Mouse (Mus musculus) olfactory bulb, adult 2 months (tissue): ENCODE results near the gene Cnfn.

Experiments
- CTCF ChIP-seq: fragments of 200-500 bp; IDR thresholded peaks from 2 replicates; pipeline ENCODE4 v1.5.1; 2012; ENCODE audit warnings: low read depth, mild to moderate bottlenecking, low read length, moderate library complexity; ENCODE audit not compliant: insufficient read depth
- POLR2A ChIP-seq: fragments of 200-500 bp; IDR thresholded peaks from 2 replicates; pipeline ENCODE4 v1.6.1; 2012; ENCODE audit warnings: mild to moderate bottlenecking, low read depth, low read length, moderate library complexity; ENCODE audit not compliant: insufficient read depth

DNA sequence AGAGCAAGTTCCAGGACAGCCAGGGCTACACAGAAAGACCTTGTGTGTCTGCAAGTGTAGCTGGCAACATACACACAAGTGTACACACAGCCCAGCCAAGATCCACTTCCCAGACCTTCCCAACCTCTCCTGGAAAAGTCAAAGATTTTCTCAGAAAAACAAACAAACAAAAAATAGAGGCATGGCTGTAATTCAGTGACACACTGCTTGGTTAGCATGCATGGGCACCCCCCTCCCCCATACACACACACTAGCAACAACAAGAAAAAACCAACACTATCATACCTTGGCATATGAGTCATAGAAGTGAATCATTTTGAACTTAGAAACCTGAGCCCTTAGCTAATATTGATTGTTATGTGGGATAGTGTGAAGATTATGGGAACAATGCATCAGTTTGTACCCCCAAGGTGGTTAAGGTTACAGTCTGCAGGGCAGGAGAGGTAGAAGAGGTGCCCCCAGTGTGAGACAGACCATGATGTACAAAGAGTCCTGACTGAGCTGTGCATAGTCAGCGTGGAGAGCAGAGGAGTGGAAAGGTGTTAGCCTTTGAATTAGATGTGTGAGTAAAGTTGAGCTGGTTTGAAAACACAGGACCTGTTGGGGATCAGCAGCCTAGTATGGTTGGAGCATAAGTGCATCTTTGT is 41.6 kb upstream of the Cnfn start:
- TF ChIP-seq CTCF (no peak), POLR2A (no peak)
